Mouse (Mus musculus): ENCODE measurements at regions not wholly inside any gene's neighbourhood (a gene's known extent, or its start where the extent isn't known, plus 50 kb on each side); places are given as distances from the start of the nearest gene placed in this dataset.
A peak's percentile ranks its signal among the peaks of the same experiment; 100 is the strongest.

- no peak for DNase-seq
Measured at GRCm38 (mm10) chr8:8831306-8831705, 141.0 kb upstream of the Arglu1 start.

DNA sequence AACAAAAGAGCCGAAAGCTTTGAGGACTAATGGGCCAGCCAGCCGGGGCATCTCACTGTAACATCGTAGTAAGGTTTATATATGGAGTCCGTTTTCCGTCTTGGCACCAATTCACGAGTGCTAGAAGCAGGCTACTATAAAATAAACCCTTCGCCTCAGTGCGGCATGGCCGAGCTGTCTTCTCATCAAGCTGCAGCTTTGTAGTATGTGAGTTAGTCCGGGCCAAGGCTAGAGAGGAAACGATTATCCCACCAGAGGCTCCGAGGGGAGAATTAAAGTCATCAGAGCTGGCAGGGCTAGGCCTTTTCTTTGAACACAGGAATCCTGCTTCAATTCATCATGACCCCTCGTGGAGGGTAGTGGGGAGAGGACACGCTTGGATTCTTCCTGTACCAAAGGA, 138.9 kb upstream of the Arglu1 start:
- no peak for DNase-seq

- DNase-seq: no peak
Measured at GRCm38 (mm10) chr8:8827555-8827954, 137.2 kb upstream of the Arglu1 start.

GRCm38 (mm10) chr8:8826801-8827200, 136.5 kb upstream of the Arglu1 start:
- DNase-seq: no peak

DNA sequence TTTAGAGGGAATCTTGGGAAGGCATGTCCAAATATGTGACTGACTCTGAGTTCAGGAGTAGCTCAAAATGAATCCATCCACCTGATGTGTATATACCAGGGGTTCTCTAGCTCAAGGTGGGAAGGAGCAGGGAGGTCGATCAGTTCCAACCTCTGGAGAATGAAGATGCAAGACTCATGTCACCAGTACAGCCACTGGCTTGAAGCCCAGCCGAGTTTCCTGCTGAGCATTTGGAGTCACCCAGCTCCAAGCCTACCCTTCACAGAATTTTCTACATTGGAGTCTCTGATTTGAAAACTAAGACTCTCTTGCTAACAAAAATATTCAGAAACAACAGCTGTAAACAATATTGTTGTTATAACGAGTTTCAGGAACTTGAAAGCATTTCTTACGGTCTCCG, 134.6 kb upstream of the Arglu1 start:
- no peak for DNase-seq

DNA sequence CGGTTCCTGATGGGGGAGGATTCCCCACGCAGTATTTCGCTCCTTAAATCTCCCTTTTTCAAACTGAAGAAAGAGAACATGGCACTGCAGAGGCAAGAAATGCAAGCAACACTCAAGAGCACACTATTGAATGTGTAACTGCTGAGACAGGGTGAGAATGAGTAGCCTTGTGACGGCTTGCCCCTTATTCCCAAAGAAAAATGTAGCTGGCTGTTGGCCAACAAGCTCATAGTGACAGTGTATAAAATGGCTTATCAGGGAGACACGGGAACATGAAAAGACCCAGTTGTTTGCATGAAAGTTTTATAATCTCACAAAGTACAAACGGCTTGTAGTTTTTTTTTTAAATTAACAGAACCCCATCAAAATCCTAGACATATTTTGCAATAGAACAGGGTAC, 130.8 kb upstream of the Arglu1 start:
- no peak for DNase-seq

DNA sequence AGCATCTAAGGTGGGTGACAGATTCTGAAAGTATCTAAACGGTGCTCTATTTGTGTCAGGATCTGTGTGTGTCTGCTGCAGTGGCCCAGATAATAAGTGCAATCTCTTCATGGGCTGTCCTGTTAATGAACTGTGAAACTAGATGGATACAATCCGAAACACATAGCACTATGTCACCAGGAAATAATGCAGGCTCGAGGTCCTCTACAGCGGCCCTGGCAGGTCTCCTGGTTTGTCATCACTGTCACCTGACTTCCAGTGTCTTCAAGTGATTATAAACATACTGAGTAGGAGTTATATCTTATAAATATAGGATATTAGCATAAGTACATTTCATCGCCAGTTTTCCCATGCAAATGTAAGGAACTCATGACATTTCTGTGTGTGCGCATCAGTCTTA, 130.3 kb upstream of the Arglu1 start:
- no peak for DNase-seq

DNA sequence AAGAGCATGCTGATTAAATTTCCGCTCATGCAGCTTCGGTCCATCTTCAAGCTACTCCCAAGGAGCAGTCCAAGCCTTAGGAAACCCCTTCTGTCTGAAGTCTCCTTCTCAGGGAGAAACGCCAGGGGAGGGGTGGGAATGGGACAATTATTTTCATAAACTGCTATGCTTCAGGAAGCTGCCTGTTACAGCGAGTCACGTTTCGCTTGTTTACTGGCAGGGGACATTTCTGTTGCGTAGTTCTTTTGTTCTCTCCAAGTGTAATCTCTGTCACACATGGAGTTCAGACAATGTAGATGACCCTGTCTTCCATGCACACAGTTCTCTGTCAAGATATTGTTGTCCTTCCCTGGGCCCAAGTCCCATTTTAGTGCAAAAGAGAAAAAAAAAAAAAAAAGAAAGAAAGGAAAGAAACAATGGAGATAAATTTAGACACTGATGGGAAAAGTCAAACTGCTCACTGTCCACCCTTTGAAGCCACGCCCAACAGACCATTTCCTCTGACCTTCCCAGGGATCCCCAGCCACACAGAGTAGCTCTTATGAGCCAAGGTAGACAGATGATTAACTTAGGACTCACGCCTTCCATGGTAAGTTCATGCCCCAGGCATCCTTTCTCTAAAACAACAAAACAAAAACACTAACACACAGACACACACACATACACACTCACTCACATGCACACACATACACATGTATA, 129.1 kb upstream of the Arglu1 start:
- peak; percentile 25 to 39 for DNase-seq

GRCm38 (mm10) chr8:8812807-8813167, 122.5 kb upstream of the Arglu1 start:
- no peak for DNase-seq

GRCm38 (mm10) chr8:8812051-8812806, 121.9 kb upstream of the Arglu1 start:
- no peak for DNase-seq

GRCm38 (mm10) chr8:8810928-8811327, 120.6 kb upstream of the Arglu1 start:
- no peak for DNase-seq

- no peak for DNase-seq
Measured at GRCm38 (mm10) chr8:8809835-8810439, 119.6 kb upstream of the Arglu1 start.

GRCm38 (mm10) chr8:8809349-8809748, 119.0 kb upstream of the Arglu1 start:
- DNase-seq: no peak

- DNase-seq: no peak
Measured at GRCm38 (mm10) chr8:8802761-8803340, 112.5 kb upstream of the Arglu1 start.

DNA sequence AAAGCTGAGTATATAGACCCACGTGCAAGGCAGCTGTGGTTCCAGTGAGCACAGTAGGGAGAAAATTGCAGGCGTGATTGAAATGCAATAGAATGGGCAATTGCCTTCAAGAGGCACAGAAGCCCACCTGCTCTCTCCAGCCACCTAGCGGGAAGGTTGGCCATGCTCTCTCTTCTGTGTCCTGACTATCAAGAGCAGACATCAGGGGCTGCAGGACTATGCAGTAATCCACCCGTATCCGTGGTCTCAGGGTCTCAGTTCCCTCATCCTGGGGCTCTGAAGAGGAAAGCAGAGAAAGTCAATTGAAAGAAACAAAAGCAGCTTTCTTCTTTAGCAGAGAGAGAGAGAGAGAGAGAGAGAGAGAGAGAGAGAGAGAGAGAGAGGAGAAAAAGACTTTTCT, 112.0 kb upstream of the Arglu1 start:
- no peak for DNase-seq

- DNase-seq: no peak
Measured at GRCm38 (mm10) chr8:8801578-8801977, 111.3 kb upstream of the Arglu1 start.

DNA sequence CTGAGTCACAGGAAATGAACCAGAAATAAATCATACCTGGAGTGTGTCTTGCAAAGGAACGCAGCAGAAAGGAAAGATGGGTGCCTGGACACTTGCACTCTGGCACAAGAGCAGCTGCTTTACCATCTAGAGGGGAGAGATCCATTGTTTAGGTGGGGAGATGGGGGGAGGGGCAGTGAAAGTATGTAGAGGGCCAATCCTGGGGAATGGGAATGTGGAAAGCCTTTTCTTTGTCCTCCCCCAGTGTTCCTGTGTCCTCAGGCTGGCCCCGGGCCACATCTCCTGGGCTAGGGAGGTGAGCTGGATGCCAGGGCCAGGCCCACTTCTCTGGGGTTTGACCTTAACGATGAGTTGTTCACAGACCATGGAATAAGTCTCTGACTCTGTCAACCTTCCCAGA, 107.2 kb upstream of the Arglu1 start:
- DNase-seq: no peak

DNA sequence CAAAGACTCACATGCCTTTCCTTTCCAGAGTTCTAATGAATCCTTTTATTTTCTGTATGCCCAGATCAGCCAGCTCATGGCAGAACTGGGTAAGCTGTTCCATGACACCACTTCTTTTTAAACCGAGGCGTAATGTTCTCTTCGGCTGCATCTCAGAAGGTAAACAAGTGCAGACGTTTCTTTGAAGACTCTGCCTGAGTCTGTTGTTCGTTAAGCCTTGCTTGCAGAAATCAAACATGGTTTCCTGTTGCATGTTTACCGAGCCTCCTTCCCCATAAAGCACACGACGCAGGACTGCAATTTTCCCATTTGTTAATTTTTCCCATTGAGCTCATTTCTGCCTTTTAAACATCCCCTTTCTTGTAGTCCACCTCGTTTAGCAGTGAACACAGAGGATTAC, 106.6 kb upstream of the Arglu1 start:
- no peak for DNase-seq

GRCm38 (mm10) chr8:8794711-8795110, 104.4 kb upstream of the Arglu1 start:
- no peak for DNase-seq

- no peak for DNase-seq
Measured at GRCm38 (mm10) chr8:8779931-8780330, 89.6 kb upstream of the Arglu1 start.

DNA sequence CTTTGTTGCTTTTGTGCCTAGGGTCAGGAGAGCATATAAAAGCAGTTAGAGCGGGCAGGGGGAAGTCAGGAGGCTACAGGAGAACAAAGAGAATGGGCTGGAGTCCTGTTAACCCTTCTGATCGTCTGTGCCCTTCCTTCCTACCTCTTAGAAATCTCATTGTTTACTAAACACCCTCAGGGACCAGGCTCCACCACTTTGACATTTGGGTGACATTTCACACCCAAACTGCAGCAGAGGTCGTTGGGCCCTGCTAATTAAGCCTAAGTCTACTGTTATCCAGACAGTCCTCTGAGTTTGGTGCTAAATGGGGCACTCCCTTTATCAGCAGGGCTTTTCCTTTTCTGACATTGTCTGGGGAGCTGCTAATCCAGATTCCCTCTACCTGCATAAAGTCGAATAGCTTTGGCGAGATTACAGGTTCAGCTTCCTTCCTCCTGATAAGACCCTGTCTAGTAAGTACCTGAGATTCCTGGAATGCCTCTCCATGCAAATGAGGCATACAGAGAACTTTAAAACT, 84.2 kb upstream of the Arglu1 start:
- no peak for DNase-seq

DNA sequence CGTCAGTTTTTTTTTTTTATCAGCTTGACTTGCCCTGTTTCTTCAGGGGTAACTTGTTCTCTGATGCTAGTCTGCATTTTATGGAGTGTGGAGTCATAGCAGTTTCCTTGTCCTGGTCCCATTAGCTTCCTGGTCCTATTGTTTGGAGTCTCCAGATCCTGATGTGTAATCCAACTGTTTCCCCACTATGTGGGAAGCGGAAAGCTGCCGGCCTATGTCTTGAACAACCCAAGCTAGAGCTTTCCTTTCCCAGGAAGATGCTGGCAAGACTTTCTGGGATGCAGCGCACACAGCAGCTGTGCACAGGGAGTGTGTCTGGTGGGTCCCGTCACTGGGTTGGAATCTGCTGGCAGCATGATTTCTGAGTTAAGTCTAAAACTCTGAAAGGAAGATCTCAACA, 82.1 kb upstream of the Arglu1 start:
- no peak for DNase-seq

DNA sequence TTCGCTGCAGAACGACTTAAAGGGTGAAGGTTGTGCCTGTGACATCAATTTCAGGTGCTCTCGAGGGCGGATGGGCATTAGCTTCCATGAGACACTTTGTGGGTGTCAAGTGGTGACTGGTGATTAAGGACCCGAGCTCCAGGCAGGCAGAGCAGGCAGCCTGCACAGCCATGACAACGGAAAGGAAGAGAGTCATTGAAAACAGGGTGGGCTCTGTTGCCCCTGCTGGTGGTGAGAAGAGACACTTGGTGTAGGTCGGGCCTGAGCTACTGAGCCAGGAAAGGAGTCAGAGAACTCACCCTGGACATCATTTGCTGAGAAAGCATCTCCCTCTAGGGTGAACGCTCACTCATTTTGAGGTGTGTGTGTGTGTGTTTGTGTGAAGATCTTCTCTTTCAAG, 80.1 kb upstream of the Arglu1 start:
- no peak for DNase-seq

Data from adrenal gland, postnatal 36 days (tissue).